ENCODE assay signal across 10 mouse cellular contexts in the genomic region with DNA sequence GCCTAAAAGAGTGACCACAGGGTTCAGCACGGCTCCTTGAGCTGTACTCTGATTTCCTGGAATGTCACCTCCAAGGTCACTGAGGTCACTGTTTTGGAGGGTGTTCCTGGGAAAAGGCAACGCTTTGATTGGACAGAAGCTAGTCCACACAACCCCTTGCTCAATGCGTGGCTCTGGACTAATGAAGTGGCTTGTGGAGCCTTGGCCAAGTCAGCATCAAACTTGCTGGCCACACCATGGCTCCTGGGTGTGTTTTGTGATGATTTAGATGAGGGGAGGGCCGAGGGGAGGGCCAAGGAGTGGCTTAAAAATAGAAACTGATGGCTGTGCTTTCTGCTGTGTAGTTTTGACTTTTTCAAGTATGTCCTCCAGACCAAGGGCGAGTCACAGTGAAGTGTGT. TPM values are rescaled to one million over a fixed set of nuclear protein-coding genes. Genes with fewer than 3 reads are reported as not detected.
DNase-seq lines count a peak whose midpoint lies in the region; ATAC-seq lines count a peak whose summit lies in the region.
"Had no signal": no experiment of that assay in that cellular context is flagged by ENCODE, and none has a peak within 500 bp of the region (broad histone marks: within the 10 kb centered on the region; RNA-seq: fewer than 3 reads in every experiment).

No protein-coding gene starts in this region.

- ATAC-seq in erythroblast, adult 5-6 weeks (replicated peaks; ENCODE audit: low FRiP score, poor library complexity, severe bottlenecking) = no peak
- ATAC-seq: midbrain, embryonic 16.5 days had no signal

- peak; percentile 56 for DNase-seq in gastrocnemius, adult 18-20 months (ENCODE audit: low spot score)
- no peak for DNase-seq in gastrocnemius, postnatal 10 days
- peak; percentile 6 for DNase-seq in embryo, embryonic 11 days
- peak; percentile 49 to 56 for DNase-seq in heart, postnatal 36 days
- DNase-seq in lung, postnatal 14 days = peak; percentile 82
- DNase-seq in left cerebral cortex, postnatal 36 days (ENCODE audit: low spot score in 2 of 2) = no peak
- DNase-seq in thymus, postnatal 4 days = no peak
- DNase-seq: right cerebral cortex, postnatal 25 days had no signal

- intact Hi-C loops in heart, postnatal 36 days (cut with DNase I) = no loop called here
- intact Hi-C loops in left cerebral cortex, postnatal 36 days (cut with DNase I) = no loop called here

RNA-seq across cellular contexts. Expression of gene Heg1, which starts 24.0 kb away (rescaled TPM):
- 10 to 100 TPM; 20.8 to 34.1 TPM for total RNA-seq in gastrocnemius, adult 18-20 months (2021)
- total RNA-seq in gastrocnemius, postnatal 10 days (2021) = 10 to 100 TPM; 54.7 to 72.6 TPM
- total RNA-seq in heart, postnatal 36 days (2021) = 100 to 1,000 TPM; 136 to 157 TPM
- 10 to 100 TPM; 28.8 to 36.7 TPM for total RNA-seq in left cerebral cortex, postnatal 36 days (2021)
- 3.7 and 7.5 TPM in 2 replicates for total RNA-seq in erythroblast, adult 5-6 weeks (2015; ENCODE audit: low replicate concordance)
- 2.4 and 6.4 TPM in 2 replicates for total RNA-seq in erythroblast, adult 5-6 weeks (2017; ENCODE audit: low replicate concordance)

Comparison
In these comparisons a context has a peak if more than half of its experiments do, and no peak if none do; other contexts are left out.
1. DNase-seq: peak in gastrocnemius, adult 18-20 months (single experiment), embryo, embryonic 11 days (single experiment), heart, postnatal 36 days (2 of 2) and lung, postnatal 14 days (single experiment); none in gastrocnemius, postnatal 10 days (single experiment), left cerebral cortex, postnatal 36 days (0 of 2) and thymus, postnatal 4 days (single experiment).